Mouse (Mus musculus) C2C12 (cell line): Measurements from ENCODE around the gene Jmjd4.

Experiments
- CTCF ChIP-seq: IDR thresholded peaks from one replicate; pipeline ENCODE4 v1.5.1; 2011; ENCODE audit not compliant: control insufficient read depth, insufficient read depth, insufficient read length
- MAX ChIP-seq: IDR thresholded peaks from one replicate; pipeline ENCODE4 v1.6.1; 2011; ENCODE audit warnings: mild to moderate bottlenecking, control low read depth
- MYOD1 ChIP-seq: IDR thresholded peaks from one replicate; pipeline ENCODE4 v1.6.1; 2011; ENCODE audit warnings: low read depth; ENCODE audit not compliant: control insufficient read depth, insufficient read length
- MYOG ChIP-seq: IDR thresholded peaks from one replicate; pipeline ENCODE4 v1.6.1; 2011; ENCODE audit not compliant: control insufficient read depth, insufficient read length; ENCODE audit errors: extremely low read depth
- USF1 ChIP-seq: IDR thresholded peaks from one replicate; pipeline ENCODE4 v1.6.1; 2011; ENCODE audit warnings: low read depth, mild to moderate bottlenecking, control low read depth, moderate library complexity

- TF ChIP-seq USF1 (no peak), MYOG (no peak), MAX (no peak), CTCF (no peak), MYOD1 (peak; percentile 29)
These were observed at the start of gene Jmjd4 for GRCm38 (mm10) chr11:59449741-59450229.
